Mouse (Mus musculus): ENCODE measurements at regions not wholly inside any gene's neighbourhood (a gene's known extent, or its start where the extent isn't known, plus 50 kb on each side); places are given as distances from the start of the nearest gene placed in this dataset.

- DNase-seq (ENCODE audit: low spot score): no peak
Measured at GRCm38 (mm10) chr6:91573487-91573886, 57.8 kb downstream of the Lsm3 start.

- no peak for DNase-seq (ENCODE audit: low spot score)
Measured at GRCm38 (mm10) chr6:91574414-91574813, 58.7 kb downstream of the Lsm3 start.

- DNase-seq (ENCODE audit: low spot score): peak; percentile 78
Measured at GRCm38 (mm10) chr6:91575662-91576364, 60.1 kb downstream of the Lsm3 start.

- peak; percentile 22 for DNase-seq (ENCODE audit: low spot score)
Measured at GRCm38 (mm10) chr6:91576906-91577305, 61.2 kb downstream of the Lsm3 start.

GRCm38 (mm10) chr6:91579666-91580065, 63.9 kb downstream of the Lsm3 start:
- DNase-seq (ENCODE audit: low spot score): no peak

- DNase-seq (ENCODE audit: low spot score): no peak
Measured at GRCm38 (mm10) chr6:91580607-91581006, 64.9 kb downstream of the Lsm3 start.

GRCm38 (mm10) chr6:91582338-91582737, 66.6 kb downstream of the Lsm3 start:
- DNase-seq (ENCODE audit: low spot score): peak; percentile 44

GRCm38 (mm10) chr6:91583346-91583745, 67.6 kb downstream of the Lsm3 start:
- no peak for DNase-seq (ENCODE audit: low spot score)

- DNase-seq (ENCODE audit: low spot score): no peak
Measured at GRCm38 (mm10) chr6:91585543-91585942, 69.8 kb downstream of the Lsm3 start.

GRCm38 (mm10) chr6:91589181-91589580, 73.5 kb downstream of the Lsm3 start:
- DNase-seq (ENCODE audit: low spot score): no peak

GRCm38 (mm10) chr6:91590395-91590794, 74.7 kb downstream of the Lsm3 start:
- DNase-seq (ENCODE audit: low spot score): no peak

GRCm38 (mm10) chr6:91590806-91591571, 75.3 kb downstream of the Lsm3 start:
- DNase-seq (ENCODE audit: low spot score): peak; percentile 25

GRCm38 (mm10) chr6:91592651-91593050, 76.9 kb downstream of the Lsm3 start:
- no peak for DNase-seq (ENCODE audit: low spot score)

GRCm38 (mm10) chr6:91598942-91599341, 83.2 kb downstream of the Lsm3 start:
- DNase-seq (ENCODE audit: low spot score): peak; percentile 94

- DNase-seq (ENCODE audit: low spot score): no peak
Measured at GRCm38 (mm10) chr6:91600116-91600515, 83.7 kb upstream of the Slc6a6 start.

GRCm38 (mm10) chr6:91606634-91607215, 77.1 kb upstream of the Slc6a6 start:
- DNase-seq (ENCODE audit: low spot score): no peak

- DNase-seq (ENCODE audit: low spot score): no peak
Measured at GRCm38 (mm10) chr6:91607613-91608272, 76.1 kb upstream of the Slc6a6 start.

GRCm38 (mm10) chr6:91609671-91610070, 74.2 kb upstream of the Slc6a6 start:
- DNase-seq (ENCODE audit: low spot score): no peak

- DNase-seq (ENCODE audit: low spot score): no peak
Measured at GRCm38 (mm10) chr6:91615022-91615421, 68.8 kb upstream of the Slc6a6 start.

GRCm38 (mm10) chr6:91616541-91616940, 67.3 kb upstream of the Slc6a6 start:
- DNase-seq (ENCODE audit: low spot score): no peak

- DNase-seq (ENCODE audit: low spot score): no peak
Measured at GRCm38 (mm10) chr6:91617031-91617596, 66.7 kb upstream of the Slc6a6 start.

GRCm38 (mm10) chr6:91617685-91618084, 66.2 kb upstream of the Slc6a6 start:
- no peak for DNase-seq (ENCODE audit: low spot score)

Measured in heart, adult 8-10 months (tissue).